Mouse (Mus musculus) midbrain, embryonic 14.5 days (tissue): ENCODE results near the gene Thrsp. TPM values are rescaled to one million over a fixed set of nuclear protein-coding genes. Genes with fewer than 3 reads are reported as not detected.

Experiments used
- ATAC-seq: fragments of 200-750 bp; cut with Nextera tagmentation; 2 replicates; pipeline ENCODE4 v1.8.0; 2017; ENCODE audit warnings: moderate number of reproducible peaks, moderate library complexity; ENCODE audit not compliant: low FRiP score, low TSS enrichment
- DNase-seq: peaks from one replicate; pipeline ENCODE4 v3.0.0-alpha.2; 2015
- H3K27ac ChIP-seq: fragments of 300-500 bp; sonication (generic); replicated peaks from 2 replicates; pipeline ENCODE4 v1.5.1; 2014; ENCODE audit warnings: mild to moderate bottlenecking, low read depth, low read length, moderate library complexity
- H3K27me3 ChIP-seq: fragments of 300-500 bp; sonication (generic); 2 replicates; pipeline ENCODE4 v1.6.1; 2014; ENCODE audit warnings: low read length, control low read depth, mixed read lengths; ENCODE audit not compliant: control insufficient read depth, insufficient read depth
- H3K36me3 ChIP-seq: fragments of 300-500 bp; sonication (generic); 2 replicates; pipeline ENCODE4 v1.6.1; 2014; ENCODE audit warnings: low read length, control low read depth; ENCODE audit not compliant: control insufficient read depth, insufficient read depth
- H3K4me1 ChIP-seq: fragments of 300-500 bp; sonication (generic); 2 replicates; pipeline ENCODE4 v1.6.1; 2014; ENCODE audit warnings: mild to moderate bottlenecking, antibody characterized with exemption, low read length, control low read depth; ENCODE audit not compliant: control insufficient read depth, insufficient read depth
- H3K4me2 ChIP-seq: fragments of 300-500 bp; sonication (generic); 2 replicates; pipeline ENCODE4 v1.6.1; 2014; ENCODE audit warnings: mild to moderate bottlenecking, low read length, moderate library complexity
- H3K4me3 ChIP-seq: fragments of 300-500 bp; sonication (generic); replicated peaks from 2 replicates; pipeline ENCODE4 v1.5.1; 2014; ENCODE audit warnings: low read depth, low read length
- H3K9ac ChIP-seq: fragments of 300-500 bp; sonication (generic); replicated peaks from 2 replicates; pipeline ENCODE4 v1.6.1; 2014; ENCODE audit warnings: mild to moderate bottlenecking, low read length, moderate library complexity
- H3K9me3 ChIP-seq: fragments of 300-500 bp; sonication (generic); 2 replicates; pipeline ENCODE4 v1.6.1; 2016; ENCODE audit warnings: low read length, control low read depth, mixed read lengths; ENCODE audit not compliant: control insufficient read depth
- WGBS: fragments of 180-500 bp; shearing (Covaris S2); extraction: QIAGEN DNeasy Blood & Tissue Kit; methylation state at CpG from one replicate; pipeline ENCODE4 v1.1.7; 2014; 5-methylcytosine and 5-hydroxymethylcytosine counted together
- polyA plus RNA-seq: library from polyadenylated mRNA; unstranded; fragments of >200 nt; fragmentation: Nextera tagmentation; extraction: Ambion mirVana; gene quantifications from 2 replicates; pipeline ENCODE4 v1.2.1, GENCODE M21; 2014

Gene Thrsp
- polyA plus RNA-seq, 1 experiment from 2014 or later, result 1.2 TPM

GRCm38 (mm10) chr7:97375101-97375500, 42.4 kb downstream of the Thrsp start:
- H3K36me3 ChIP-seq, result peaks cover 36% of the 10 kb centered on the region
- no peak overlapping the region for H3K4me3 ChIP-seq
- H3K27me3 ChIP-seq, result no peaks in the 10 kb centered on the region
- peaks cover 9% of the 10 kb centered on the region; the same call in 1 of the 2 replicates for H3K4me1 ChIP-seq
- no peak for ATAC-seq
- H3K27ac ChIP-seq, result no peak overlapping the region
- WGBS, result 93% methylated on average over 9 of the region's 9 CpGs
- DNase-seq, result no peak
- H3K4me2 ChIP-seq, result no peak overlapping the region
- no peaks in the 10 kb centered on the region for H3K9me3 ChIP-seq
- H3K9ac ChIP-seq, result no peak overlapping the region

- no peak overlapping the region for H3K4me3 ChIP-seq
- H3K27ac ChIP-seq, result no peak overlapping the region
- H3K4me2 ChIP-seq, result no peak overlapping the region
- H3K27me3 ChIP-seq, result no peaks in the 10 kb centered on the region
- H3K36me3 ChIP-seq, result no peaks in the 10 kb centered on the region
- WGBS, result 73% methylated on average over 1 of the region's 1 CpGs
- DNase-seq, result no peak
- no peak for ATAC-seq
- no peak overlapping the region for H3K9ac ChIP-seq
- no peaks in the 10 kb centered on the region for H3K9me3 ChIP-seq
- H3K4me1 ChIP-seq, result 0 out of 2 replicates have a peak, but pooled peaks cover 2% of the 10 kb centered on the region
These were observed 51.6 kb downstream of the Thrsp start for GRCm38 (mm10) chr7:97365887-97366286.

Other genes with a start within 250 kb of the Thrsp start
- gene Usp35, start 85.7 kb downstream of the Thrsp start, polyA plus RNA-seq, result 3.9 and 4.4 TPM in 2 replicates
- 6.1 and 8.5 TPM in 2 replicates for gene Kctd21, start 85.4 kb downstream of the Thrsp start, polyA plus RNA-seq
- gene Alg8, start 46.1 kb downstream of the Thrsp start, polyA plus RNA-seq, result 9.4 and 10.8 TPM in 2 replicates
- gene Ndufc2, start 17.7 kb downstream of the Thrsp start, polyA plus RNA-seq, result 450 and 544 TPM in 2 replicates
- 0.93 and 1.1 TPM in 2 replicates for gene Kctd14, start 33.6 kb upstream of the Thrsp start, polyA plus RNA-seq
- gene Ints4, start 63.2 kb upstream of the Thrsp start, polyA plus RNA-seq, result 32.5 and 49.3 TPM in 2 replicates
- 42.2 and 55.6 TPM in 2 replicates for gene Aamdc, start 161.8 kb upstream of the Thrsp start, polyA plus RNA-seq
- 28.1 and 35.1 TPM in 2 replicates for gene Rsf1, start 162.2 kb upstream of the Thrsp start, polyA plus RNA-seq